Mouse (Mus musculus) cerebellum, postnatal 10 days (tissue): ENCODE data around the gene Ttc17.
"Not testable (repeated sequence)": the region's sequence is repeated elsewhere in the genome, so short reads cannot be mapped to it uniquely, and the experiment has no call there.

Experiments
- DNase-seq, 2 experiments: peaks; one replicate each; pipeline ENCODE4 v3.0.0; 2021; ENCODE audit warnings: mixed read lengths in 2 of 2

The Ttc17 gene

GRCm38 (mm10) chr2:94406083-94406957, at the start of gene Ttc17:
Gene Ttc17 (minus strand): TSS chr2:94406689.
- peak; percentile 95 to 96 for DNase-seq

GRCm38 (mm10) chr2:94449643-94450042, 43.2 kb upstream of the Ttc17 start:
- DNase-seq = no peak

GRCm38 (mm10) chr2:94436952-94437351, 30.5 kb upstream of the Ttc17 start:
- DNase-seq = no peak

- DNase-seq = peak; percentile 52 to 55
Measured at GRCm38 (mm10) chr2:94435481-94435880, 29.0 kb upstream of the Ttc17 start.

- no peak for DNase-seq
Measured at GRCm38 (mm10) chr2:94434833-94435232, 28.3 kb upstream of the Ttc17 start.

GRCm38 (mm10) chr2:94432214-94432613, 25.7 kb upstream of the Ttc17 start:
- no peak for DNase-seq

GRCm38 (mm10) chr2:94428456-94428855, 22.0 kb upstream of the Ttc17 start:
- DNase-seq = no peak

- DNase-seq = no peak
Measured at GRCm38 (mm10) chr2:94407441-94407840, 952 bp upstream of the Ttc17 start.

GRCm38 (mm10) chr2:94407021-94407420, 532 bp upstream of the Ttc17 start:
- DNase-seq = peak in 1 of 2 experiments; percentile 9

- DNase-seq = no peak
Measured at GRCm38 (mm10) chr2:94405397-94406082, 949 bp downstream of the Ttc17 start.

GRCm38 (mm10) chr2:94404512-94405240, 1.8 kb downstream of the Ttc17 start:
- peak; percentile 11 to 25 for DNase-seq

- no peak for DNase-seq
Measured at GRCm38 (mm10) chr2:94402561-94402960, 3.9 kb downstream of the Ttc17 start.

- DNase-seq = no peak
Measured at GRCm38 (mm10) chr2:94402096-94402495, 4.4 kb downstream of the Ttc17 start.

- DNase-seq = peak; percentile 56 to 73
Measured at GRCm38 (mm10) chr2:94401006-94401405, 5.5 kb downstream of the Ttc17 start.

- peak; percentile 85 to 89 for DNase-seq
Measured at GRCm38 (mm10) chr2:94398138-94398970, 8.1 kb downstream of the Ttc17 start.

- DNase-seq = no peak
Measured at GRCm38 (mm10) chr2:94397453-94397852, 9.0 kb downstream of the Ttc17 start.

- no peak for DNase-seq
Measured at GRCm38 (mm10) chr2:94396325-94396724, 10.2 kb downstream of the Ttc17 start.

GRCm38 (mm10) chr2:94391127-94391526, 15.4 kb downstream of the Ttc17 start:
- not testable (repeated sequence) for DNase-seq

GRCm38 (mm10) chr2:94389000-94389399, 17.5 kb downstream of the Ttc17 start:
- no peak for DNase-seq

GRCm38 (mm10) chr2:94387846-94388245, 18.6 kb downstream of the Ttc17 start:
- DNase-seq = no peak

GRCm38 (mm10) chr2:94384483-94384882, 22.0 kb downstream of the Ttc17 start:
- DNase-seq = peak; percentile 72 to 82

GRCm38 (mm10) chr2:94381057-94381647, 25.3 kb downstream of the Ttc17 start:
- peak; percentile 51 to 61 for DNase-seq
